18 mouse cellular contexts compared by ENCODE assay signal in genomic region chr2:16731033-16731432, GRCm38 (mm10).
"Had no signal": no experiment of that assay in that cellular context is flagged by ENCODE, and none has a peak within 500 bp of the region (broad histone marks: within the 10 kb centered on the region; RNA-seq: fewer than 3 reads in every experiment).

No protein-coding gene starts in this region.

- H3K4me3 ChIP-seq: liver, embryonic 13.5 days; liver, embryonic 15.5 days; lung, embryonic 15.5 days; midbrain, embryonic 10.5 days; midbrain, embryonic 12.5 days; myocyte; neural tube, embryonic 13.5 days; neural tube, embryonic 15.5 days; stomach, embryonic 15.5 days had no signal

- DNase-seq: liver, embryonic 13.5 days; liver, postnatal 0 days; midbrain, embryonic 14.5 days; right cerebral cortex, postnatal 14 days; thymus, adult 2 months; thymus, postnatal 25 days; thymus, postnatal 4 days had no signal

- ATAC-seq: liver, postnatal 0 days; midbrain, embryonic 16.5 days had no signal

- H3K4me2 ChIP-seq: liver, embryonic 11.5 days; liver, embryonic 13.5 days; liver, embryonic 15.5 days; lung, embryonic 15.5 days; midbrain, embryonic 12.5 days; neural tube, embryonic 13.5 days; neural tube, embryonic 15.5 days; stomach, embryonic 15.5 days had no signal

- H3K9me3 ChIP-seq: liver, embryonic 13.5 days; liver, embryonic 15.5 days; lung, embryonic 15.5 days; midbrain, embryonic 10.5 days; midbrain, embryonic 12.5 days; neural tube, embryonic 13.5 days; neural tube, embryonic 15.5 days; stomach, embryonic 15.5 days had no signal

- H3K27me3 ChIP-seq: liver, embryonic 13.5 days; liver, embryonic 15.5 days; lung, embryonic 15.5 days; midbrain, embryonic 12.5 days; neural tube, embryonic 13.5 days; neural tube, embryonic 15.5 days; stomach, embryonic 15.5 days had no signal

- H3K4me1 ChIP-seq: liver, embryonic 13.5 days; liver, embryonic 15.5 days; lung, embryonic 15.5 days; midbrain, embryonic 10.5 days; midbrain, embryonic 12.5 days; neural tube, embryonic 13.5 days; neural tube, embryonic 15.5 days; stomach, embryonic 15.5 days had no signal

- H3K27ac ChIP-seq: liver, embryonic 13.5 days; liver, embryonic 15.5 days; lung, embryonic 15.5 days; midbrain, embryonic 10.5 days; midbrain, embryonic 12.5 days; neural tube, embryonic 13.5 days; neural tube, embryonic 15.5 days; stomach, embryonic 15.5 days; stomach, postnatal 0 days had no signal

- H3K9ac ChIP-seq: liver, embryonic 13.5 days; liver, embryonic 15.5 days; liver, postnatal 0 days; lung, embryonic 15.5 days; midbrain, embryonic 12.5 days; neural tube, embryonic 13.5 days; neural tube, embryonic 15.5 days; stomach, embryonic 15.5 days had no signal

- H3K36me3 ChIP-seq: liver, embryonic 13.5 days; liver, embryonic 15.5 days; lung, embryonic 15.5 days; midbrain, embryonic 10.5 days; midbrain, embryonic 12.5 days; neural tube, embryonic 13.5 days; neural tube, embryonic 15.5 days; stomach, embryonic 15.5 days had no signal
